Mouse (Mus musculus) testis, postnatal 10 days (tissue): Measurements from ENCODE around the gene Clcf1.

Experiments
- DNase-seq: peaks from one replicate; pipeline ENCODE4 v3.0.0; 2021; ENCODE audit warnings: low spot score

The Clcf1 gene

DNA sequence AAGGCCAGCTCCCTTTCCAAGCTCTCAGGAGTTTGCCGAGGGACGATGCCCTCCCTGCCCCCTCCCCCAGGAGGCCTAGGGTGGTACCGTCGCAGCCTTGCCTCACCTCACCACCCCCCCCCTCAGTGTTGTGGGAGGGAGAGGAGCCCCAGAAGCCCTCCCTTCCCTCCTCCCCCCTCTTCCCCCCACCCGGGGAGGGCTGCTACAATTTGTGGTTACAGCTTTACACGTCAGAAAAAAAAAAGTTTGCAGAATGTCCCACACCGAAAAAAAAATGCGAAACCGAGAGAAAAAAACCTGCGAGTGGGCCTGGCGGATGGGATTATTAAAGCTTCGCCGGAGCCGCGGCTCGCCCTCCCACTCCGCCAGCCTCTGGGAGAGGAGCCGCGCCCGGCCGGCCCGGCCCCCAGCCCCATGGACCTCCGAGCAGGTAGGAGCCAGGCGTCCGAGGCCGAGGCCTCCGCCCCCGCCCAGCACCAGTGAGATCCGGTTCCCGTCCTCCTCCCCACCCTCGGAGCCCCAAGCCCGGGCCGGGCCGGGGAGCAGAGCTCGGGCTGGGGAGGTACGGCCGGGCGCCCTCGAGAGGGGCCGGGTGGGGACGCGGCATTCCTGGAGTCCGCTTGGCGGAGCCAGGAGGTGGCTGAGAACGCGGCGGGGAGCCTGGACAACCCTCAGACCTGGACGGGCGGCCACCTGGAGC, at the start of gene Clcf1, which contains the start of gene AC109138.7:
Clcf1 (plus strand) TSS at position 168 of the 700 bp plus-strand sequence.
AC109138.7 (plus strand) TSS at position 287 of the 700 bp plus-strand sequence.
- peak; percentile 66 for DNase-seq

DNA sequence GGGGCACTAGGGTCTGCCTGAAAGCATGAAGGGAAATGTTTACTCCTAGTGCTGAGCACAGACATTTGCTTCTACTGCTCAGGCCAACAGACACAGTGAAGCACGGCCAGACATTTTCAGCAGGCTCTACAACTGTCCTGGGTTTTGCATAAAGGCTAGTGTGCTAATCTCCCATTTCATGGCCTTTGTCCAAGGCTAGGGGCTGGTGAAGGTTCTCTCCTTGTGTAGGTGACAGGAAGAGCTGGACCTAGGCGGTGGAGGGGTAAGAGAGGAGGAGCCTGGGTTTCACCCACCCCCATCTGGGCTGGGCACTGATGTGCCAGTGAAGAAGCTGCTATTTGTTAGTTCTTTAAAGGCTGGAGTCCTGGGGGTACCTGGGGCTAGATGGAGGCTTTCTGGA, 49.3 kb upstream of the Clcf1 start:
- DNase-seq, result no peak

- DNase-seq, result no peak
Measured at GRCm38 (mm10) chr19:4166678-4167476, 47.2 kb upstream of the Clcf1 start.

- peak; percentile 100 for DNase-seq
Measured at GRCm38 (mm10) chr19:4169378-4169784, 44.7 kb upstream of the Clcf1 start.

GRCm38 (mm10) chr19:4169810-4170209, 44.2 kb upstream of the Clcf1 start:
- no peak for DNase-seq

DNA sequence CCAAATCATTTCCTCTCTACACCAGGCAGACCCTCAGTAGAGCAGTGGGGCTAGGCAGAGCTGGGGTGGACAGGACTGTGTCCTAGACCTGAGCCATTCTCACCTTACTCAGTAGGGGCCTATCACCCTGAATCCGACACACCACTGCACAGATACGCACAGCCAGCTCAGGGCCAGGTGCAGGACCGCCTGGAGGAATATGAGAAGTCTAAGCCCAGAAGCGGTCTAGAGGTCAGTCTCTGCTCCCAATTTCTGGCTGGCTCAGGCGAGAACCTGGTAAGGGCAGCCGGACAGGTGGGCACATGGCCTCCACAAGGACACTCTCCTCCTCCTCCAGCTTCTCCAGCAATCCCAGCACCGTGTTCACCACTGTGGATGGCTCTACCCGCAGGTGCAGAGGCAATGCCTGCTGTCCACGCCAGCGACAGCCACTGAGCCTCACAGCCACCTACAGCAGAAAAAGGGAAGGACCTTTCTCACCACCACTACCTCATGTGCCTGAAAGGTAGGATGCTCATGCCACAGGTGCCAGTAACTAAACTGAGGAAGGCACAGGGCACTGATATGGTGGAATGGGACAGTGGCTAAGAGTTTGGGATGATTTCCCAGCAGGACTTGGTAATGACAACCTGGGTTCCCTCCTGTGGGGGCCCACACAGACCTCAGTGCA, 43.2 kb upstream of the Clcf1 start:
- DNase-seq, result no peak

DNA sequence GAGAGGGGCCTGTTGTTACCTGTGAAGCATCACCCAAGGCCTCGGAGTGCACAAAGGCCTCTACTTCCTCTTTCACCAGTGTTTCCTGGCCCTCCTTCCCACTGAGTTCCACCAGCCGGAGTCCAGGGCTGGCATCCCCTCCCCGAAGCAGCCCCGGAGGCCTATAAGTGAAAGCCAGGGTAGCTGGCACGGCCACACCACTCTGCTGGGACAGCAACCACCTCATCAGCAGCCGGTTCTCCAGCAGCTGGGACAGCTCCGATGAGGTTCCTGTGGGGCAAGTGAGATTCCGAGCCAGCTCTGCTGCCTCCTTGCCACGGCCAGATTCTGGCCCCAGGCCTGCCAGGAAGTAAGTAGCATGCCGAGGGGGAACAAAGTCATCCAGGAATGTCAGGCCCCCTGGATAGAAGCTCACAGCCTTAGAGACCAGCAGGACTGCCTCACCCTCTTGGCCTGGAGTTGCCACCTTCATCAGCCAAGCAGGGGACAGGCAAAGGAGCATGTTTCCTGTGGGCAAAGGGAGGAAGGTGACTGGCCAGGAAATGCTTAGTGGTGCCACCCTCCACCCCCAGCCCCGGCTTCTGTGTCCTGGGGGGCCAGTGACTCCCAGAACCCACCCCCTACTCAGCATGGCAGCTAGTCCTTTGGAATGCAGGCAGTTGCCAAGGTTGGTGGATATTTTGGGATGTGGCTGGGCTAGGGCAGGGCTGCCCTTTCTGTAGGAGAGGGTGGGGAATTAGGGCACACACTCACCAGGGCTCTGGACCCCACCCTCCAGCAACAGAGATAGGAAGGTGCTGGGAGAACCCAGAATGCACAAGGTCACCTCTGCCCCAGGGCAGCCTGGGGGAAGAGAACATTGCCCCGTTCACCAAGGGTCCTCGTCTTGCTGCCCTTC, 42.4 kb upstream of the Clcf1 start:
- no peak for DNase-seq

GRCm38 (mm10) chr19:4172925-4173324, 41.1 kb upstream of the Clcf1 start:
- DNase-seq, result no peak

- peak; percentile 75 for DNase-seq
Measured at GRCm38 (mm10) chr19:4175368-4175947, 38.6 kb upstream of the Clcf1 start, which contains the start of gene Carns1. Carns1 (minus strand) TSS chr19:4175479.

GRCm38 (mm10) chr19:4180411-4180810, 33.6 kb upstream of the Clcf1 start:
- DNase-seq, result no peak

DNA sequence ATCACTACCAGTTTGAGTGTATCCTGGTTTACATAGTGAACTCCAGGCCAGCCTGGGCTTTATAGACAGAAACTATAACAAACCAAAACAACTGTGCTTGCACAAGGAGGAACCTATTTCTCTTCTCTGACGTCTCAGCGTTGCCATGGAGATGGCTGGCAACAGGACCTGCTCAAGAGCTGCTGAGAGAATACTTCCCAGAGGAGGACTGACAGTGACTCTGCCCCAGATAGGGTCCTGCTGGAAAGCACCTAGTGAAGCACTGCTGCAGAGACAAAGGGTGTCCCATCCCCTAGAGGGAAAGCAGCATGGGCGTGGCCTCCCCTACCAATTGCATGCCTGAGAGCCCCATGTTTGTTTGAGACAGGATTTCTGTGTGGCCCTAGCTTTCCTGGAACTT, 32.1 kb upstream of the Clcf1 start:
- no peak for DNase-seq

DNA sequence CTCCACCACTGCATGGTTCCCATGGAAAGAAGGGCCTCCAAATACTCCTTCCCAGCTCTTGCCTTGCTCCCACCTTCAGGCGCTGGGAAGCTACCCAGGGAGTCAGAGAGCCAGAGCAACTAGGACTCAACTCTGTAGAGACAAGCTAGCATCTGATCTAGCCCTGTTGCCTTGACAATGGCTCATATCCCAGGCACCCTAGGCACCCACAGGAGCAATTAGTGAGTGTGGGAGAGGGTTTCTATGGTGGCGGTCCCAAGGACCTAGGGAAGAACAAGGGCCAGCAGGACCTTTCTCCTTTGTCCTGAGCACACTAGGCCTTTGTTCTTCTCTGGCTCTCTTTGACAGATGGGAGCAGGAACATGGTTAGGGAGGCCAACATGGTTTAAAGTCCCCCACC, 30.3 kb upstream of the Clcf1 start:
- no peak for DNase-seq

DNA sequence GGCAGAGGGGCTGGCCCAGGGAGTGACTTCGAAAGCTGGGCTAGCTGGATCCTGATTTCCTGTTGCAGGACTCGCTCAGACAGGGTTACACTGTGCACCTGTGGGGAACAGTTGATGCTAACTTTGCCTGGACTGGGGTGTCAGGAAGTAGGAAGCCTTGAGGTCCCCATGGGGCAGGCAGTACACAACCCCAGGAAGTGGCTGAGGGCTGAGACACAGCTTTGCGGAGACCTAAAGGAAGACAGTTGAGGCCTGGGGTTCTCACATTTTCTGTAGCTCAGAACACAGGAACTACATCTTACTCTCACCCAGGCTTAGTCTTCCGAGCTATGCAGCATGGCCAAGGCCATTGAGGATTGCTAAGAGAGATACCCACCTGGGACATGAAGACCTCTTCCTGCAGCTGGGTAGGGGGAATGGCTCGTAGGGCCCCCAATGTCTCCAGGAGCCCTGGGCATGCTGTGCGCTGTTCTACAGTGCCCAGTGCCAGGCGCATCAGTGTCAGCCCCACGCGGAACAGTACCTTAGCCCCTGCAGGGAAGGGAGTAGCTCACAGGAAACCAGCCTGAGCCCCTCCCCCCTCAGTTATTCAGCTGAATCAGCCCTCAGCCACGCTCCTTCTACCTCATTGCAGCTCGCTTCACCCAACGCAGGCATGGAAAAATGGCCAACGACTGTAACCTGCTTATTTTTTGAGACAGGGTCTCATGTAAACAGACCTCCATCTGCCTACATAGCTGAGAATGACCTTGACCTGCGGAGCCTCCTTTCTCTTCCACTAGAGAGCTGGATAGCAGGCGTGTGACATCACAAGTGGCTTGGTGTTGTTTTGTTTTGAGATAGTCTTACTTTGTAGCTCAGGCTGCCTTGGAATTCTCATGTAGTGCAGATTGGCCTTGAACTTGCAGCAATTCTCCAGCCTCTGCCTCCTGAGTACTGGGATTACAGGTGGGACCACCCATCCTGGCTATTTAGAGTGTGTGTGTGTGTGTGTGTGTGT, 28.8 kb upstream of the Clcf1 start:
- DNase-seq, result no peak

- no peak for DNase-seq
Measured at GRCm38 (mm10) chr19:4187303-4187702, 26.7 kb upstream of the Clcf1 start.

DNA sequence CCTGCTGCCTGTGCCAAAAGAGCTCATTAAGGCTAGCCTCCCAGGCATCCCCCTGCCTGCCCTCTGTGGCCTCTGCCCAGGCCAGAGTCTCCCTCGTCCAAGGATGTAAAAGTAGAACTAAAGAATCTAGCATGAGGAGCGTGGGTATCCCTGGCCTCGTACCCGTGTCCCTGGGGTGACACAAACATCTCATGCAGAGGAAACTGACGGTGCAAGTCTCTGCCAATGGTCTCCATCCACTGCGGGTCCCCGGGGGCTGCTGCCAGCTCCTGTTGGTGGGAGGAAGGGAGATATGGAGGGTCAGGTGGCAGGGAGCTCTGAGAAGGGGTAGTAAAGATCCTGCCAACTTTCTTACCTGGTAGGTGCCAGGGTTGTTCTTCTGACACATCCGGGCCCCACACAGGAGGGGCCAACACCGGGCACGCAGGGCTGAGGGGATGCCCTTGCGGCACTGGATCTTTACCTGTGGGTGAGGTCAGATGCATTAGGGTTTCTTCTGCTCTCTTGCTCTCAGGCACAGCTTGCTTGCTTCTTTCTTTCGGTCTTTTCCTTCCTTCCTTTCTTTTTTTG, 24.9 kb upstream of the Clcf1 start:
- no peak for DNase-seq

GRCm38 (mm10) chr19:4190831-4191334, 23.2 kb upstream of the Clcf1 start, which contains the start of gene Tbc1d10c:
Tbc1d10c (minus strand) TSS chr19:4191284.
- no peak for DNase-seq

DNA sequence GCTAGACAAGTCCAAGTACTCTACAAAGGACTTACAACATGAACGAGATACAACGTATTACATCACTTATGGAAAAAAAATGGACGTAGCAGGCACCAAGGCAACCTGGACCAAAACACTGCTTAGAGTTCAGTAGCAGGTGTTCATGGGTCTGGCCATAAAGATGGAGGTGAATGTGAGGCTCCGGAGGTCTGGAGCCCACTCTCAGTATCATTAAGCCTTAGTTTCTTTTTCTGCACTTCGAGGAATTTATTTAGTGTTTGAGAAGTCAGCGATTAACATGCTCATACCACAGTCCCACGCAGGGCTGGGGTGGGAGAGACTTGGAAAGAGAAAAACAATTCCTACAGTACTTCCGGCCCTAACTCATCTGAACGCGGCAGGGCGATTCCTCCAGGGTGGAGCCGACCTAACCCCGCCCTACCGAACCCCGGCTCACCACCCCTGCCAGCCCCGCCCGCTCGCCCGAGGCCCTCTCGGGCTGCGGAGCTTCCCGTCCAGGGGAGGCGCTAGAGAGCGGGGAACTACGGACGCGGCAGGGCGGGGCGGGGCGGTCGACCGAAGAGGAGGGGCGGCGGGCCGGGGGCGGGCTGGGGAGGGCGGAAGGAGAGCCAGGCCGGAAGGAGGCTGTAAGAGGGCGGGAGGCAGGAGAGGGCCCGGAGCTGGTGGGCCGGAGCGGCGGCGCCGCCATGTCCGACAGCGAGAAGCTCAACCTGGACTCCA, 22.3 kb upstream of the Clcf1 start, which contains the start of gene Ppp1ca:
Ppp1ca (plus strand) TSS at position 538 of the 723 bp plus-strand sequence.
- DNase-seq, result peak; percentile 99

- DNase-seq, result no peak
Measured at GRCm38 (mm10) chr19:4192251-4192985, 21.6 kb upstream of the Clcf1 start.
